Mouse (Mus musculus): Measurements from ENCODE around the gene Upk2. TPM values are rescaled to one million over a fixed set of nuclear protein-coding genes. Genes with fewer than 3 reads are reported as not detected.
"Not testable (repeated sequence)": the region's sequence is repeated elsewhere in the genome, so short reads cannot be mapped to it uniquely, and the experiment has no call there.

Gene Upk2
- total RNA-seq, 1 experiment from 2014 or later = not detected

DNA sequence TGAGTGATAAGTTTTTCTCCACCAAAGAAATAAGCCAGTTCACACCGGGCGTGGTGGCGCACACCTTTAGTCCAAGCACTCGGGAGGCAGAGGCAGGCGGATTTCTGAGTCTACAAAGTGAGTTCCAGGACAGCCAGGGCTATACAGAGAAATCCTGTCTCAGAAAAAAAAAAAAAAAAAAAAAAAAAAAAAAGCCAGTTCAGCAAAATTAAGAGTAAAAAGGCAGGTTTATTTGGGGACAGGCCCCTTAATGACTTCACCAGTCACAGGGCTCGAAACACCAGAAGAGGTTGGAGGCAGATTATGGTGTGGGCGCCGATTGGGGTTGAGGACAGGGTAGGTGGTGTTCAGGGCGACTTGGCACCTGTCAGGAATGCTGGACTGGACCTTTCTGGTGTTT lies 35.0 kb downstream of the Upk2 start:
- ATAC-seq (replicated peaks; ENCODE audit: insufficient number of reproducible peaks, low FRiP score, low TSS enrichment, poor library complexity, severe bottlenecking) = not testable (repeated sequence)

GRCm38 (mm10) chr9:44418519-44419385 lies 36.0 kb downstream of the Upk2 start, which contains the start of gene Ccdc84:
Gene Ccdc84 (minus strand): TSS chr9:44418569.
- ATAC-seq (replicated peaks; ENCODE audit: insufficient number of reproducible peaks, low FRiP score, low TSS enrichment, poor library complexity, severe bottlenecking) = no peak

GRCm38 (mm10) chr9:44417892-44418363 lies 36.8 kb downstream of the Upk2 start:
- peak; percentile 97 for ATAC-seq (replicated peaks; ENCODE audit: insufficient number of reproducible peaks, low FRiP score, low TSS enrichment, poor library complexity, severe bottlenecking)

- ATAC-seq (replicated peaks; ENCODE audit: insufficient number of reproducible peaks, low FRiP score, low TSS enrichment, poor library complexity, severe bottlenecking) = no peak
Measured at GRCm38 (mm10) chr9:44417156-44417891, 37.5 kb downstream of the Upk2 start.

DNA sequence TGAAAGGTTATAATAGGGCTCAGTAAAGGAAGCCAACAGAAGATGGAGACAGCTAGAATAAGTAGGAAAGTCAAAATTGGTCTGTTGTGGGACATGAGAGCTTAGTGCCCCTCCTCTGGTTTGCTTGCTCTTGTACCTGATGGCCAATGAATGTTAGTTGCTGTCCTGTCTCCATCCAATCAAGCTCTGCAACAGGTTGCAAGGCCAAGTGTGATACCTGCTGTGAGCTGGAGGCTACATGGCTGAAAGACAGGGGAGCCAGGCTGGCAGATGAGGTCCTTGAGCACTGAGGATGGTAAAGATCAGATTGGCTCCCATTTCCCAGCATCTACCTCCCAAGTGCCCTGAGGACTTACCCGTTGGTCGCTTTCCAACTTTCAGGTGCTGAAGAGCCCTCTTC lies 42.0 kb downstream of the Upk2 start:
- ATAC-seq (replicated peaks; ENCODE audit: insufficient number of reproducible peaks, low FRiP score, low TSS enrichment, poor library complexity, severe bottlenecking) = no peak

DNA sequence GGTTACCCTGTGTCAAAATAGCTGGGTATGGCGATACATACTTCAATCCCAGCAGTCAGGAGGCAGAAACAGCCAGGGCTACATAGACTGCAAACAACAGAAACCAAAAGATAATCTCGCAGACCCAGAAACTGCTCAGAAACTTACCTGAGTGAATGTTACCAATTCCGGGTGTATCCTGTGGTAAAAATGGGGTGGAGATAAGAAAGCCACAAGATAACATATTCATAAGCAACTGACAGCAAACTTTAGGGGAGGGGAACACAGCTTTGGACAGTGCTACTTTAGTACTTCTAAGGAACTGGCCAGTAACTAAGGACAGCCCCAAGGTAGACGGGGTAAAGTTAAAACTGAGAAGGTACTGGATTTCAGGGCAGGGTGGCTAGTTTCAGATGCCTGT lies 42.5 kb downstream of the Upk2 start:
- no peak for ATAC-seq (replicated peaks; ENCODE audit: insufficient number of reproducible peaks, low FRiP score, low TSS enrichment, poor library complexity, severe bottlenecking)

DNA sequence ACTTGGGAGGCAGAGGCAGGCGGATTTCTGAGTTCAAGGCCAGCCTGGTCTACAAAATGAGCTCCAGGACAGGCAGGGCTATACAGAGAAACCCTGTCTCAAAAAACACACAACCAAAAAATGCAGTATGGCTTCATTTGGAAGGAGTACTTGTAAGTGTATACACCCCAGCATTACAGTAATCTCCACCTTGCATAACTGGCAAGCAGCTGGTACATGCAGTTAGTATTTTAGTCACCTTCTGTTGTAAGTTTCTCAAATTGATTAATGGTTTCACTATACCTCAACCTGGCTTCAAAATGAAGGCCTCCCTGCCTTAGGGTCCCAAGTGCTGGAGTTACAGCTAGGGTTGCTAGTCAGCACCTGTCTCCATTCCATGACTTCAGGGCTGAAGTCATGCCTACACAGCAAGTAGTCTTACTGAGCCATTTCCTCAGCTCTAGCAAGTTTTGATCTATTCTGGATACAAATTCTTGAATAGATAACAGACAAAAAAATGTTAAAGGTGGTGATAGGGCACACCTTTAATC lies 43.1 kb downstream of the Upk2 start:
- ATAC-seq (replicated peaks; ENCODE audit: insufficient number of reproducible peaks, low FRiP score, low TSS enrichment, poor library complexity, severe bottlenecking) = no peak

DNA sequence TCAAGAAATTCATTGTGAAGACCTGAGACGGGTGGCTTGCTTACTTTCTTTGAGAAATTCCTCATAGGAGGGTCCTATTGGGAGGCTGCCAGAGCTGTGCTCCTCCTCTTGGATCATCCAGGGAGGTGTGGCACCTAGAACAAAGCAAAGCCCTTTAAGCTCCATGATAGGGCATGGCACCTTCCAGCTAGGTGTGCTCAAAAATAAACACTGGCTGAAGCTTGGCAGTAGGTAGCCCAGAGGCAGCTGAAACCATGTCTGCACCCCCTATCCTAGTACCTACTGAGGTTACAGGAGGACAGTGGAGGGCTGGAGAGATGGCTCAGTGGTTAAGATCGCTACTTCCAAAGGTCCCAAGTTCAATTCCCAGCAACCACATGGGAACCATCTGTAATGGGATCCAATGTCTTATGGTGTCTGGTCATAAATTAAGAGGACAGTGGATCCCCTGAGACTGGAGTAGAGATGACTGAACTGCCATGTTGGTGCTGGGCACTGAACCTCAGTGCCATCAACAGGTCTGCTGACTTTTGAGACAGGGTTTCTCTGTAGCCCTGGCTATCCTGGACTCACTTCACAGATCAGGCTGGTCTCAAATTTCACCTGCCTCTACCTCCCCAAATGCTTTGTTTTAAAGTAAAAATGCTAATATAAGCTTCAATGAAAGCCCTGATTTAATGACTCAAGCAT lies 44.0 kb downstream of the Upk2 start:
- ATAC-seq (replicated peaks; ENCODE audit: insufficient number of reproducible peaks, low FRiP score, low TSS enrichment, poor library complexity, severe bottlenecking) = no peak

GRCm38 (mm10) chr9:44408693-44409092 lies 46.1 kb downstream of the Upk2 start:
- not testable (repeated sequence) for ATAC-seq (replicated peaks; ENCODE audit: insufficient number of reproducible peaks, low FRiP score, low TSS enrichment, poor library complexity, severe bottlenecking)

DNA sequence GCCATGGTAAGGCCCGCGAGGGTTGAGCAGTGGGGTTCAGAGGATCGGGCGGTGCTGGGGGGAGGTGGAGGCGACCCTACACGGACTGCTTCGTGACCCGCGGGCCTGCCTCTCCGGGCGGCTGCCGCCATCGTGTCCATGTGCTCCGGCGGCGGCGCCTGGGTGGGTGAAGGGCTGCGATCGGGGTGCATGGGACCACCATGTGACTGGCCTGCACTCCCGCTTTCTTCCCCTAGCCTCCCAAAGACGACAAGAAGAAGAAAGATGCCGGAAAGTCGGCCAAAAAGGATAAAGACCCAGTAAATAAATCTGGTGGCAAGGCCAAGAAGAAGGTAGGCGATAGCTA lies 47.1 kb downstream of the Upk2 start:
- no peak for ATAC-seq (replicated peaks; ENCODE audit: insufficient number of reproducible peaks, low FRiP score, low TSS enrichment, poor library complexity, severe bottlenecking)

DNA sequence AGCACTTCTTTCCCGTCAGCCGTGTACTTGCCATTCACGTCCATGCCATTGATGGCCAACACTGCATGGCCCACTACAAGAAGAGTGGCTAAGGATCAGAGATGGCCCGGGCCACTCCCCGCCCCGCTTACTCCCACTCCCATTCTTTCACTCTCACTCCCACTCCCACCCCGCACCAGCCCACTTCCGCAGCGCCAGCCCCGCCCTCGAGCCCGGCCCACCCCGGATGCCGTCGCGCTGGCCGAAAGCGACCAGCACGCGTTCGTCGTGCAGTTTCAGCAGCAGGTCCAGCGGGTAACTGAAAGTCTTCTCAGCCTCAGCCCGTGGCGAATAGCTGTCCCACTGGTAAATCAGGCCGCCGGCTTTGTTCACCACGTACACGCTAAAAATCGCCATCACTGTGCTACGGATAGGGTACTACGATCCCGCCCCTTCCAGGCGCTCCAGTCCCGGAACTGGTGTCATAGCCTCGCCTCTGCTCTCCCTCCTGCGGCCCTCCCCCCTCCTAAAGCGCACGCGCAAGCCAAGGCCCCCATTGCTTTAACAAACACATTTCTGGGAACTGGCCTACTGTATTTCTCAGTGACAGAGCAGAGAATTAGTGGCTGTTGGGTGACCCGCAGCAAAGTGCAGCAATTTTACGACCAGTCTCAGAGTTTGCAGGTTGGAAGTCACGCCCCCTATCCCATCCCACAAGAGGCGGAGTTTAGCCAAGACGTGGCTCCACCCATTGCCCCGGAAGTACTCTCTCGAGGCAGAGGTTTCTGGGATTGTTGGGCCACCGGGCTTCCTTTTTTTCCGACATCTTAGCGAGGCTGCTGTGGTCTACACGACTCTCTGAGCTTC lies 47.6 kb downstream of the Upk2 start, which contains the start of the genes Rps25 and Trappc4:
Gene Rps25, plus strand, starts transcription at position 234 of the 846 bp plus-strand sequence.
Gene Trappc4, minus strand, starts transcription at position 695 of the 846 bp plus-strand sequence.
- ATAC-seq (replicated peaks; ENCODE audit: insufficient number of reproducible peaks, low FRiP score, low TSS enrichment, poor library complexity, severe bottlenecking) = peak; percentile 91

DNA sequence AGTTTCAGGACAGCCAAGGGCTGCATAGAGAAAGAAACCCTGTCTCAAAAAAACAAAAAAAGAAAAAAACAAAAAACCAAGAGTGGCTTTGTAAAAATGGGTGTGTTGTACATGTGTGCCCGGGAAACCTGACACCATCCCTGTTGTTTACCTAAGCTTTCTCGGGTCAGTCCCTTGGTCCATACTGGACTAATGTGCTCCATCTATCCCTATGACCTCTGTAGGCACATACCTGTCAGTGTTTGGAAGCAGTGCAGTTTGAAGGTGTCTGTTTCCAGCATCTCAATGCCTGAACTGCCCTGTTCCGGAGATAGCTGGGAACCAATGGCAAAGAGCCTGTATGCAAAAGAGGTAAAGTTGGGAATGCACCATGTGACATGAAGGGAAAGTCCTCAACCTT lies 49.8 kb downstream of the Upk2 start:
- no peak for ATAC-seq (replicated peaks; ENCODE audit: insufficient number of reproducible peaks, low FRiP score, low TSS enrichment, poor library complexity, severe bottlenecking)

Other genes with a start within 250 kb of the Upk2 start
- gene Cbl, start 220.9 kb downstream of the Upk2 start, total RNA-seq (2017) = 47.1 to 115 TPM (median 63.1 TPM) in 3 replicates
- gene Ccdc153, start 214.3 kb downstream of the Upk2 start, total RNA-seq (2017) = not detected in 3 replicates
- 1.7 TPM in 1 of 3 replicates, not detected in the others for gene Pdzd3, start 203.5 kb downstream of the Upk2 start, total RNA-seq (2017)
- gene Nlrx1, start 186.4 kb downstream of the Upk2 start, total RNA-seq (2017) = 14.8 to 15.8 TPM (median 15.3 TPM) in 3 replicates
- not detected in 3 replicates for gene Abcg4, start 166.4 kb downstream of the Upk2 start, total RNA-seq (2017)
- gene Hinfp, start 149.3 kb downstream of the Upk2 start, total RNA-seq (2017) = 22.9 to 34.0 TPM (median 23.0 TPM) in 3 replicates
- gene C2cd2l, start 134.7 kb downstream of the Upk2 start, total RNA-seq (2017) = 6.0 to 18.9 TPM (median 12.2 TPM) in 3 replicates
- 1.8 to 5.6 TPM (median 2.3 TPM) in 3 replicates for gene Dpagt1, start 129.0 kb downstream of the Upk2 start, total RNA-seq (2017)
- 8.1 to 12.3 TPM (median 8.6 TPM) in 3 replicates for gene H2afx, start 120.3 kb downstream of the Upk2 start, total RNA-seq (2017)
- gene Hmbs, start 110.7 kb downstream of the Upk2 start, total RNA-seq (2017) = 8.2 to 19.1 TPM (median 15.1 TPM) in 3 replicates
- gene Vps11, start 93.3 kb downstream of the Upk2 start, total RNA-seq (2017) = 27.4 to 38.1 TPM (median 32.2 TPM) in 3 replicates
- 47.1 to 80.0 TPM (median 54.2 TPM) in 3 replicates for gene Hyou1, start 75.5 kb downstream of the Upk2 start, total RNA-seq (2017)
- 15.9 to 33.9 TPM (median 22.1 TPM) in 3 replicates for gene Slc37a4, start 58.1 kb downstream of the Upk2 start, total RNA-seq (2017)
- 995 to 1,562 TPM (median 1,501 TPM) in 3 replicates for gene Rps25, start 47.8 kb downstream of the Upk2 start, total RNA-seq (2017)
- 25.9 to 40.8 TPM (median 32.3 TPM) in 3 replicates for gene Trappc4, start 47.4 kb downstream of the Upk2 start, total RNA-seq (2017)
- 25.5 to 38.4 TPM (median 28.7 TPM) in 3 replicates for gene Ccdc84, start 36.4 kb downstream of the Upk2 start, total RNA-seq (2017)
- gene Foxr1, start 13.8 kb downstream of the Upk2 start, total RNA-seq (2017) = not detected in 3 replicates
- gene Bcl9l, start 27.8 kb upstream of the Upk2 start, total RNA-seq (2017) = 2.8 to 14.1 TPM (median 2.8 TPM) in 3 replicates
- 13.4 to 23.0 TPM (median 17.5 TPM) in 3 replicates for gene Cxcr5, start 106.9 kb upstream of the Upk2 start, total RNA-seq (2017)
- 131 to 157 TPM (median 139 TPM) in 3 replicates for gene Ddx6, start 149.9 kb upstream of the Upk2 start, total RNA-seq (2017)
- gene Treh, start 218.3 kb upstream of the Upk2 start, total RNA-seq (2017) = not detected in 3 replicates

Measured in monocyte, adult 5-6 weeks (primary cell).